Mouse (Mus musculus) activated CD4-positive, CD25-positive, alpha-beta regulatory T cell, adult 4 months (primary cell): ENCODE results near the gene Zfp128. TPM values are rescaled to one million over a fixed set of nuclear protein-coding genes. Genes with fewer than 3 reads are reported as not detected.
"Not testable (repeated sequence)": the region's sequence is repeated elsewhere in the genome, so short reads cannot be mapped to it uniquely, and the experiment has no call there.

Source experiments
- ATAC-seq: one replicate; pipeline ENCODE4 v1.8.0; 2017
- polyA plus RNA-seq, 2 experiments: library from polyadenylated mRNA; unstranded; fragments of 100-300 nt; shearing (Covaris generic); gene quantifications; one replicate each; pipeline ENCODE4 v1.2.1; 2017

Zfp128 gene
- 1 to 10 TPM in 1 of 2 experiments, under 1 TPM in 1; 0.84 to 2.4 TPM for polyA plus RNA-seq

- ATAC-seq, result peak; percentile 99
These were observed at the start of gene Zfp128 for GRCm38 (mm10) chr7:12880911-12881660. Zfp128 (plus strand) TSS chr7:12881177.

- peak; percentile 94 for ATAC-seq
These were observed 46.5 kb upstream of the Zfp128 start, which contains the start of gene Zfp110 for GRCm38 (mm10) chr7:12834162-12835120. Zfp110 (plus strand) TSS chr7:12834761.

- peak; percentile 8 for ATAC-seq
These were observed 45.7 kb upstream of the Zfp128 start for GRCm38 (mm10) chr7:12835193-12835671.

- ATAC-seq, result no peak
These were observed 45.2 kb upstream of the Zfp128 start for GRCm38 (mm10) chr7:12835779-12836178.

GRCm38 (mm10) chr7:12874301-12874700 lies 6.7 kb upstream of the Zfp128 start:
- peak; percentile 52 for ATAC-seq

GRCm38 (mm10) chr7:12880036-12880435 lies 941 bp upstream of the Zfp128 start:
- ATAC-seq, result no peak

GRCm38 (mm10) chr7:12880497-12880896 lies 480 bp upstream of the Zfp128 start:
- ATAC-seq, result peak; percentile 2

- ATAC-seq, result no peak
These were observed 5.7 kb downstream of the Zfp128 start for GRCm38 (mm10) chr7:12886563-12887266.

- ATAC-seq, result no peak
These were observed 6.6 kb downstream of the Zfp128 start for GRCm38 (mm10) chr7:12887585-12887984.

- ATAC-seq, result peak; percentile 30
These were observed 10.0 kb downstream of the Zfp128 start for GRCm38 (mm10) chr7:12890928-12891327.

GRCm38 (mm10) chr7:12891334-12891733 lies 10.4 kb downstream of the Zfp128 start:
- peak; percentile 40 for ATAC-seq

- ATAC-seq, result peak; percentile 99
These were observed 16.9 kb downstream of the Zfp128 start, which contains the start of gene Zscan22 for GRCm38 (mm10) chr7:12897655-12898410. Zscan22 (plus strand) TSS chr7:12897815.

GRCm38 (mm10) chr7:12901517-12901916 lies 20.5 kb downstream of the Zfp128 start:
- no peak for ATAC-seq

GRCm38 (mm10) chr7:12903623-12904022 lies 22.6 kb downstream of the Zfp128 start:
- ATAC-seq, result peak; percentile 75

- no peak for ATAC-seq
These were observed 24.2 kb downstream of the Zfp128 start for GRCm38 (mm10) chr7:12905146-12905545.

GRCm38 (mm10) chr7:12909498-12909962 lies 28.6 kb downstream of the Zfp128 start:
- ATAC-seq, result peak; percentile 76

GRCm38 (mm10) chr7:12910181-12910668 lies 29.2 kb downstream of the Zfp128 start:
- ATAC-seq, result peak; percentile 57

GRCm38 (mm10) chr7:12913556-12913955 lies 32.6 kb downstream of the Zfp128 start:
- no peak for ATAC-seq

- not testable (repeated sequence) for ATAC-seq
These were observed 39.5 kb downstream of the Zfp128 start for GRCm38 (mm10) chr7:12920495-12920894.

- ATAC-seq, result no peak
These were observed 40.3 kb downstream of the Zfp128 start for GRCm38 (mm10) chr7:12921318-12921704.
